Mouse (Mus musculus): Measurements from ENCODE around the gene Cep135. TPM values are rescaled to one million over a fixed set of nuclear protein-coding genes. Genes with fewer than 3 reads are reported as not detected.
A peak's percentile ranks its signal among the peaks of the same experiment; 100 is the strongest.

The Cep135 gene
- polyA plus RNA-seq, 1 experiment from 2014 or later: 15.5 TPM

GRCm38 (mm10) chr5:76589311-76589710 lies 813 bp downstream of the Cep135 start:
- H3K27me3 ChIP-seq (ENCODE audit: control insufficient read depth, insufficient read depth, low read length): no peaks in the 10 kb centered on the region
- DNase-seq (ENCODE audit: low spot score) (no peak), ATAC-seq (replicated peaks; ENCODE audit: low FRiP score) (no peak; the same call in 1 of the 2 replicates)
- peak overlapping the region; percentile 95 for H3K9ac ChIP-seq (ENCODE audit: low read length)
- peak overlapping the region; percentile 77; the same call in 1 of the 2 replicates for H3K27ac ChIP-seq (ENCODE audit: low read depth, low read length)
- H3K9me3 ChIP-seq (ENCODE audit: control insufficient read depth, low read length): no peaks in the 10 kb centered on the region
- peaks cover 3% of the 10 kb centered on the region; the same call in 1 of the 2 replicates for H3K4me1 ChIP-seq (replicated peaks; ENCODE audit: control insufficient read depth, insufficient read depth, low read length)
- 10% methylated on average over 7 of the region's 7 CpGs for WGBS
- peak overlapping the region; percentile 60 for H3K4me2 ChIP-seq (ENCODE audit: low read depth, low read length, severe bottlenecking)
- peak overlapping the region; percentile 91 for H3K4me3 ChIP-seq (ENCODE audit: low read depth, low read length)
- peaks cover 5% of the 10 kb centered on the region; the same call in 1 of the 2 replicates for H3K36me3 ChIP-seq (ENCODE audit: control insufficient read depth, insufficient read depth, low read length)

GRCm38 (mm10) chr5:76590009-76590408 lies 1.5 kb downstream of the Cep135 start:
- no peaks in the 10 kb centered on the region for H3K9me3 ChIP-seq (ENCODE audit: control insufficient read depth, low read length)
- no peaks in the 10 kb centered on the region for H3K27me3 ChIP-seq (ENCODE audit: control insufficient read depth, insufficient read depth, low read length)
- no peak overlapping the region for H3K4me3 ChIP-seq (ENCODE audit: low read depth, low read length)
- DNase-seq (ENCODE audit: low spot score) (no peak), ATAC-seq (replicated peaks; ENCODE audit: low FRiP score) (no peak)
- H3K4me2 ChIP-seq (ENCODE audit: low read depth, low read length, severe bottlenecking): peak overlapping the region; percentile 60; the same call in 1 of the 2 replicates
- H3K36me3 ChIP-seq (ENCODE audit: control insufficient read depth, insufficient read depth, low read length): peaks cover 5% of the 10 kb centered on the region; the same call in 1 of the 2 replicates
- no peak overlapping the region for H3K9ac ChIP-seq (ENCODE audit: low read length)
- WGBS: 83% methylated on average over 2 of the region's 2 CpGs
- H3K4me1 ChIP-seq (replicated peaks; ENCODE audit: control insufficient read depth, insufficient read depth, low read length): peaks cover 3% of the 10 kb centered on the region; the same call in 1 of the 2 replicates
- H3K27ac ChIP-seq (ENCODE audit: low read depth, low read length): no peak overlapping the region

DNA sequence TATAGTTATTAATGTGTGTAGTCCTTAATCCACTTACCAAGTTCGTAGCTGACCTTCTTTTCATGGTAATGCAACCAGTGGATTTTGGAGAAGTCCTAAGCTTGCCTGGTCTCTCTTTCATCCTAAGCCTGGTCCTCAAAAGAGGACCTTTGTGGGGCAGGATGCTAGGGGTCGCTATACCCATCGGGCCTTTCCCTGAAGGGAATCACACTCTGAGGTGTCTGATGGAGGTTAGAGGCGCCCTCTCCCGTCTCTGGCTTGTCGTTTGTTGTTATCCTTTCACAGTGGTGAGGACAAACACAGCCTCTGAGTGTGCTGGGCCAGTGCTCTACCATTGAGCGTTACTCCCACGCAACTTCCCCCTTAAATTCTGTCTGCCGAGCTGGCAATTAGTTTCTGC lies 3.4 kb downstream of the Cep135 start:
- ATAC-seq (replicated peaks; ENCODE audit: low FRiP score) (no peak), DNase-seq (ENCODE audit: low spot score) (no peak)
- WGBS: 67% methylated on average over 9 of the region's 9 CpGs
- Histone ChIP-seq H3K9ac (ENCODE audit: low read length) (no peak overlapping the region), H3K36me3 (ENCODE audit: control insufficient read depth, insufficient read depth, low read length) (peaks cover 5% of the 10 kb centered on the region; the same call in 1 of the 2 replicates), H3K4me1 (replicated peaks; ENCODE audit: control insufficient read depth, insufficient read depth, low read length) (peaks cover 3% of the 10 kb centered on the region; the same call in 1 of the 2 replicates), H3K9me3 (ENCODE audit: control insufficient read depth, low read length) (no peaks in the 10 kb centered on the region), H3K4me3 (ENCODE audit: low read depth, low read length) (no peak overlapping the region), H3K27ac (ENCODE audit: low read depth, low read length) (no peak overlapping the region), H3K4me2 (ENCODE audit: low read depth, low read length, severe bottlenecking) (no peak overlapping the region), H3K27me3 (ENCODE audit: control insufficient read depth, insufficient read depth, low read length) (no peaks in the 10 kb centered on the region)

DNA sequence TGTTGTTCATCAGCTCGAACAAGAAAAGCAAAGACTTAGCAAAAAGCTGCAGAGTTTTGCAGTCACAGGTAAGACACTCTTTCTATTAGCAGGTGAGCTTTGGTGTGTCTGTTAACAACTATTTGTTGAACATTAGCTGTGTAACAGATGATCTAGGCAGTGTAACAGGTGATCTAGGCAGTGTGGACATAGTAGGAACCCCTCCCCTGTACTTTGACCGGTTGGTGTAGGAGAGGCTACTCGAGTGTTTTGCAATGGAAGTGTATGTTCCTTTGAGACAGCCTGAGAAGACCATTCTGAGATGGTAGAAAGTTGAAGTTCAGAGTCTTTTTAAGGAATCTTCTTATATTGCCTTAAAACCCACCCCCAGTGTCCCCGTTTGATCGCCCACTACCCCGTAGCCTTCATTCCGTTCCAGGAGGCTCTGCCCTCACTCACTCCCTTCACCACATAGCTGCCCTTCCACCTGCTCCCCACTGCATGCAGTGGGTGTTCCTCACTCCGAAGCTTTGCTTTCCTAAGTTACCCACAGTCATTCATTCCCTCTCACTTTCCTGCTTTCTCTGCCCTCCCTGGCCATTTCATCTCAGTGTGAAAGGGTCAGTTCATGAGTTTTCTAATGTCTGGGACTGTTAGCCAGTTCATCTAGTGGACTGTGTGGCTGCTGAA lies 21.3 kb downstream of the Cep135 start:
- H3K27ac ChIP-seq (ENCODE audit: low read depth, low read length): no peak overlapping the region
- H3K36me3 ChIP-seq (ENCODE audit: control insufficient read depth, insufficient read depth, low read length): peaks cover 3% of the 10 kb centered on the region; the same call in 1 of the 2 replicates
- no peaks in the 10 kb centered on the region for H3K27me3 ChIP-seq (ENCODE audit: control insufficient read depth, insufficient read depth, low read length)
- no peak overlapping the region for H3K4me3 ChIP-seq (ENCODE audit: low read depth, low read length)
- no peak overlapping the region for H3K9ac ChIP-seq (ENCODE audit: low read length)
- DNase-seq (ENCODE audit: low spot score) (no peak), ATAC-seq (replicated peaks; ENCODE audit: low FRiP score) (no peak)
- no peaks in the 10 kb centered on the region for H3K9me3 ChIP-seq (ENCODE audit: control insufficient read depth, low read length)
- no peaks in the 10 kb centered on the region for H3K4me1 ChIP-seq (replicated peaks; ENCODE audit: control insufficient read depth, insufficient read depth, low read length)
- 96% methylated on average over 8 of the region's 8 CpGs for WGBS
- no peak overlapping the region for H3K4me2 ChIP-seq (ENCODE audit: low read depth, low read length, severe bottlenecking)

GRCm38 (mm10) chr5:76612867-76613499 lies 24.5 kb downstream of the Cep135 start:
- Histone ChIP-seq H3K4me3 (ENCODE audit: low read depth, low read length) (no peak overlapping the region), H3K9ac (ENCODE audit: low read length) (no peak overlapping the region), H3K27me3 (ENCODE audit: control insufficient read depth, insufficient read depth, low read length) (no peaks in the 10 kb centered on the region), H3K4me2 (ENCODE audit: low read depth, low read length, severe bottlenecking) (no peak overlapping the region), H3K4me1 (replicated peaks; ENCODE audit: control insufficient read depth, insufficient read depth, low read length) (no peaks in the 10 kb centered on the region), H3K36me3 (ENCODE audit: control insufficient read depth, insufficient read depth, low read length) (no peaks in the 10 kb centered on the region; the same call in 1 of the 2 replicates), H3K9me3 (ENCODE audit: control insufficient read depth, low read length) (no peaks in the 10 kb centered on the region), H3K27ac (ENCODE audit: low read depth, low read length) (no peak overlapping the region)
- DNase-seq (ENCODE audit: low spot score) (no peak), ATAC-seq (replicated peaks; ENCODE audit: low FRiP score) (no peak)
- WGBS: 89% methylated on average over 6 of the region's 6 CpGs

DNA sequence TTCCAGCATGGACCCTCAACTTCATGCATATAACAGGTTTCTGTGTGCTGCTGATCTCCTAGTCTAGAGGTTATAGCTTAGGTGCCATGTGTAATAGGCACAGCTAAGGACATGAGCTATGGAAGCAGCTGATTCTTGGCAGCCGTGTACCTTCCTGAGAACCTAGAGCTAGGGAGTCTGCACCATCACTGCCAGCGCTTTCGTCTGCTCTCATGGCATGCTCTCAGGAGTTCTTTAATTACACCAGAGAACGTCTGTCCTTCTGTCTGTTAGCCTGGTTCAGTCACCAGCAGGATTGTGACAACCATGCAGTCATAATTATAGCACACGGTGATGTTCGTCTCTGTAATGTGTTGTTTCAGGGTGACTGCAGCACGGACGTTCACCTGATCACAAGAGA lies 26.8 kb downstream of the Cep135 start:
- Histone ChIP-seq H3K9ac (ENCODE audit: low read length) (no peak overlapping the region), H3K4me3 (ENCODE audit: low read depth, low read length) (no peak overlapping the region), H3K27ac (ENCODE audit: low read depth, low read length) (no peak overlapping the region), H3K4me1 (replicated peaks; ENCODE audit: control insufficient read depth, insufficient read depth, low read length) (no peaks in the 10 kb centered on the region), H3K36me3 (ENCODE audit: control insufficient read depth, insufficient read depth, low read length) (no peaks in the 10 kb centered on the region; the same call in none of the 2 replicates), H3K4me2 (ENCODE audit: low read depth, low read length, severe bottlenecking) (no peak overlapping the region), H3K9me3 (ENCODE audit: control insufficient read depth, low read length) (no peaks in the 10 kb centered on the region), H3K27me3 (ENCODE audit: control insufficient read depth, insufficient read depth, low read length) (no peaks in the 10 kb centered on the region)
- 93% methylated on average over 8 of the region's 8 CpGs for WGBS
- ATAC-seq (replicated peaks; ENCODE audit: low FRiP score): no peak
- DNase-seq (ENCODE audit: low spot score): no peak

DNA sequence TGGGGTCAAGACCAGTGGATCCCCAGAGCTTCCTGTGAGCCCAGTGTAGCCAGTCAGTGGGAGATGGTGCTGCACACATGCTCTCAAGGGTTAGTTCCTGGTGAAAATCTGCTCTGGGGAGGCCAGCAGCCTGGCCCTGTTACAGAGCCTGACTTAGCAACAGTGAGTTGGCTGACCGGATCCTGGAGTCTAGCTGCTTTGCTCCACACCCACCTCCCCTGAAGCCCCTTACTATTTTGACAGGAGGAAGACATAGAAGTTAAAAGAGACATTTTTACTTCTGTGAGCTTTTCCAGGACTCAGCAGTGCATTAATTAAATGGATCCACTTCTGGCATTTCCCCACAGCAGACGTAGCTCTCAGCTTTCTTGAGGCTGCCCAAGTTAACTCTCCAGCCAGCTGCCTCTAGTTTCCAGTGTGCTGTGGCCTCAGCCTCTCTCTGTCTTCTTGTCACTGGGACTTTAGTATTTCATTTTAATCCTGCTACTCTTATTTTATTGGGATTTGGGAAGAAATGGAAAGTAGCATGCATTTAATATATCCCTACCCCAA lies 27.8 kb downstream of the Cep135 start:
- WGBS: 94% methylated on average over 2 of the region's 2 CpGs
- no peak for DNase-seq (ENCODE audit: low spot score)

DNA sequence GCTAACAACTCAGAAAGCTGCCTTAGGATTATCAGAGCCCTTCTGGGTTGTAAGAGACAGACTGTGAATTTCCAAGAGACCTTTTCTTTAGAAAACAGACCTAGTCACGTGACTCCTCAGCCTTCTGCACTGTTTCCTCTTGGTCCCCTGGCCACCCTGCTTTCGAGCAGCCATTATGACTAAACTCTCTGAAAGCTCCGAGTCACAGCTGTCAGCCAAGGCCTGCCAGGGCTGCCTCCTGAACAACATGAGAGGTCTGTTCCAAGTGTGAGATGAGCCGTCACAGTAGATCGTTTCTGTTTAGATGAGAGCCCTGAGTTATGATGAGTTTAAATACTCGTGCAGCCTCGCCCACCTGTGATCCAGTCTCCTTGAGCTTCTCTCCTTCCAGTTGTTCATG lies 30.3 kb downstream of the Cep135 start:
- no peaks in the 10 kb centered on the region; the same call in none of the 2 replicates for H3K36me3 ChIP-seq (ENCODE audit: control insufficient read depth, insufficient read depth, low read length)
- ATAC-seq (replicated peaks; ENCODE audit: low FRiP score): no peak

More for the DNA sequence above, 27.8 kb downstream of the Cep135 start:
- Histone ChIP-seq H3K36me3 (ENCODE audit: control insufficient read depth, insufficient read depth, low read length) (no peaks in the 10 kb centered on the region; the same call in none of the 2 replicates), H3K4me2 (ENCODE audit: low read depth, low read length, severe bottlenecking) (no peak overlapping the region), H3K9me3 (ENCODE audit: control insufficient read depth, low read length) (no peaks in the 10 kb centered on the region), H3K4me1 (replicated peaks; ENCODE audit: control insufficient read depth, insufficient read depth, low read length) (no peaks in the 10 kb centered on the region), H3K9ac (ENCODE audit: low read length) (no peak overlapping the region), H3K4me3 (ENCODE audit: low read depth, low read length) (no peak overlapping the region), H3K27ac (ENCODE audit: low read depth, low read length) (no peak overlapping the region), H3K27me3 (ENCODE audit: control insufficient read depth, insufficient read depth, low read length) (no peaks in the 10 kb centered on the region)
- no peak for ATAC-seq (replicated peaks; ENCODE audit: low FRiP score)

More for the DNA sequence above, 30.3 kb downstream of the Cep135 start:
- H3K9me3 ChIP-seq (ENCODE audit: control insufficient read depth, low read length): no peaks in the 10 kb centered on the region
- no peaks in the 10 kb centered on the region for H3K27me3 ChIP-seq (ENCODE audit: control insufficient read depth, insufficient read depth, low read length)
- no peaks in the 10 kb centered on the region for H3K4me1 ChIP-seq (replicated peaks; ENCODE audit: control insufficient read depth, insufficient read depth, low read length)
- no peak for DNase-seq (ENCODE audit: low spot score)
- no peak overlapping the region for H3K4me3 ChIP-seq (ENCODE audit: low read depth, low read length)
- 91% methylated on average over 7 of the region's 7 CpGs for WGBS
- no peak overlapping the region for H3K9ac ChIP-seq (ENCODE audit: low read length)
- H3K4me2 ChIP-seq (ENCODE audit: low read depth, low read length, severe bottlenecking): no peak overlapping the region
- no peak overlapping the region for H3K27ac ChIP-seq (ENCODE audit: low read depth, low read length)
